Mouse (Mus musculus): ENCODE results near the gene Heatr9.

Heatr9 gene

DNA sequence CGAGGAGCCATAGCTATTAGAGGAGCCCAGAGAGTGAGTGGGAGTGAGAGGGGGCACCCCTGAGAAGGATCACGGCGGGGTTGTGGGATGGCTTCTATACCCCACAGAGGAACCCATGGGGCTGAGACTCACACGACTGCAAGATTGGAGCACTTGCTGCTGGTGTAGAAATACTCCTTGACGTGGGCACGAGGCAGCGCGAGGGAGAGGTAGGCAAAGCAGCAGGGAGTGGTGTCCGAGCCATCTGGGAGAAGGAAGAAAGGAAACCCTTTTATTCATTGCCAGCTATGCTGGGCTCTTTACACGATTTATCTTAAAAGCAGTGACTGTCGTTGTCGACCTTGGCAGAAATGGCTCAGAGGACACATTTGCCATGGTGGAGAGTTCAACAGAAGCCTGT is 7.0 kb upstream of the Heatr9 start:
- no peak for DNase-seq

- DNase-seq: no peak
Measured at GRCm38 (mm10) chr11:83518371-83518770, 3.6 kb downstream of the Heatr9 start.

DNA sequence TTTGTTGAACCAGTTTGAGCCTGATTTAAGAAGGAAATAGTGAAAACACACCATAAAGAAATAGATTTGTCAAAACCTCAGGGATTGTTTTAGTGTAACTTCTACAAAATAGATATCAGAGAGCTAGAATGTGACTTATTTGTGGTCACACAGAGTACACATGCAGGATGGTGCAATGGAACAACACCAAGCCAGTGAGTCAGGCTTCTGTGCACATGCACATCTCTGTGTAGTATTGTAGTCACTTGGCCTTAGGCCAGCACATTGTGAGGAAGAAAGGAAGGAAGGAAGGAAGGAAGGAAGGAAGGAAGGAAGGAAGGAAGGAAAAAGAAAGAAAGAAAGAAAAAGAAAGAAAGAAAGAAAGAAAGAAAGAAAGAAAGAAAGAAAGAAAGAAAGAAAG is 4.8 kb downstream of the Heatr9 start:
- DNase-seq: no peak

- no peak for DNase-seq
Measured at GRCm38 (mm10) chr11:83509521-83509920, 12.5 kb downstream of the Heatr9 start.

- no peak for DNase-seq
Measured at GRCm38 (mm10) chr11:83504308-83504707, 17.7 kb downstream of the Heatr9 start.

DNA sequence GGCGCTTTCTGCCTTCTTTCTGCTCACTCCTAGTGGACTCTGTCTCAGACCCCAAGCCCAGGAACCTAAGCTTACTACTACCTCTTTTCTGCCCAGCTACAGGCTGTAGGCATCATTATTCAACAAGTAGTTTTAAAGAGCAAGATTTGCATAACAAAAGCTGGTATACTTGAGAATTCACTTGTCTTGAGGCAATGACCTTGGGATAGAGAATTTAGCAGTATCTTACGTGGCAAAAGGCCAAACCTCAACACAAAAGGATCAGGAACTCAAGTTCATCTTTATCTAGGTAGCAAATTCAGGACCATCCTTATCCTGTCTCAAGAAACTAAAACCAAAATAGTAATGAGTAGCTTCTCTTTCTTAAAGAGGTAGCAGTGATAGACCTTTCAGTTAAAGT is 26.4 kb downstream of the Heatr9 start:
- DNase-seq: no peak

- no peak for DNase-seq
Measured at GRCm38 (mm10) chr11:83491488-83491887, 30.5 kb downstream of the Heatr9 start.

GRCm38 (mm10) chr11:83473235-83474016 is 48.5 kb downstream of the Heatr9 start:
- peak; percentile 63 for DNase-seq

DNA sequence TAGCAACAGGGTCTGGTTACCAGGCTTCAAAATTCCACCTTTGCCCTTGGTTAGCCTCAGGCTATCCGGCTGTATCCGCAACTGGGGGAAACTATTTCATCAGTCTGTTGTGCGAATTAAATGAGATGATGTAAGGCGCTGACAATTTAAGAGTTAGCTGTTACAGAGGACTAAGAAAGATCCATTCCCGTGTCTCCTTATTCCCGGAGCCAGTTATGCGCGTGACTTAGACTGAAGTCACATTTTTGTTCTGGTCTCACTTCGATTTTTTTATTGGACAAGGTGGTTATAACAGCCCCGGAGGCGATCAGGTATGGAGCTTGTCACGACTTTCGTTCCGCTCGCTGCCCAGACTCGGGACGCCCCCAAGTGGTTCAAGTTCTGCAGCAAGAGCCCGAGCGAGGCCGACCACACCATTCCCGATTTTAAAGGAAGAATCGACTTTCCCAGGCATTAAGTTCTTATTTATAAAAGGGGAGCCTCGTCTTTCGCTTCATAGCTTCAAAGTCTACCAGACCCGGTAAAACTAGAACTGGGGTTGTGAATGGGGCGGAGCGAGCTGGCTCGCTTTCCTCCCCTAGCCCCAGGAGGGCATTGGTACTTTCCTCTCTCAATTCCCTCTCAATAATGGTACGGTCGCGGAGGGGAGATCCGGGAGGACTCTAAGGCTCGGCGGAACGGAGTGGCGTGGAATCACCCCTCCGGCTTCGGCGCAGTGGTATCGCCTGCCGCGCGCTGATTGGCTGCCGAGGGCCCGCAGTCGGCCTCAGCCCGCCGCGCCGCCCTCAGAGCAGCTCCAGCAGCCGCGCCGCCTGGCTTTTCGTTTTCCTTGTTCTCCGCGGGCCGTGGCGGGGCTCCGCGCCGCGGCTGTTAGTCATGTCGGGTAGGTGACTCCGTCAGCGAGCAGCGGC is 49.4 kb downstream of the Heatr9 start, which contains the start of gene Taf15:
TSS of gene Taf15 (plus strand) at position 763 of the 911 bp plus-strand sequence.
- peak; percentile 98 for DNase-seq

DNA sequence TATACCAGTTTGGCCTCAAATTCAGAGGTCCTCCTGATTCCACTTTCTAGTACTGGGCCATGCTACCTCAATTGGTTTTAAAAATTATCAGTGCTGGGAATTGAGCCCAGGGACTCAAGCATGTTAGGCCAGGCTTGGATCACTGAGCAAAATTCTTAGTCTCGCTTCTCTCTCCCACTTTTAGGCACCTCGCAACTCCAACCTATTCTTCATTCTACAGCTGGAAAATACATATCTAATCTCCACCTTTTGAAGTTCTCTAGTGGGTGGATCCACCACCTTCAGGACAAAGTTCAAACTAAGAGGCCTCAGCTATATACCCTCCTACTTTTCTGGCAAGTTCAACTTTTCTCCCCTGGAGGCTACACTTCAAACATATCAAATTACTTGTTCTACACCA is 50.2 kb downstream of the Heatr9 start:
- no peak for DNase-seq

DNA sequence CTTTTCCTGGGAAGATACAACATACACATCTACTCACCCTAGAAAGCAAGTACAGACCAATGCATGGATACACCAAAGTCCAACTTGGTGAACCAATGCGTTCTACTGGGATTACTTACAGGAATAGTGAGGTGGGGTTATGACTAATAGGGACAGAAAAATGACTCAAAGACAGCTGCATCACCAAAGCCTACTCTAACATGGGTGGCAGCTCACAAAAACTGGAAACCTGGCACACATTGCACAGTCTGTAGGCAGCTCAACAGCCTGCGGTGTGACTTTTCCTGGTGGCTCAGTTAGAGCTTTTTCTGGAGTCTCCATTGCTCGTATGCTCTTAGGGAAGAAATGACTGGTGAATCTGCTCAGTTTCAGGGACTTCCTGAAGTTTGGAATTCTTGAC is 53.2 kb downstream of the Heatr9 start:
- no peak for DNase-seq

- peak; percentile 61 for DNase-seq
Measured at GRCm38 (mm10) chr11:83467120-83467652, 54.8 kb downstream of the Heatr9 start.

- DNase-seq: peak; percentile 93
Measured at GRCm38 (mm10) chr11:83465976-83466375, 56.0 kb downstream of the Heatr9 start.

DNA sequence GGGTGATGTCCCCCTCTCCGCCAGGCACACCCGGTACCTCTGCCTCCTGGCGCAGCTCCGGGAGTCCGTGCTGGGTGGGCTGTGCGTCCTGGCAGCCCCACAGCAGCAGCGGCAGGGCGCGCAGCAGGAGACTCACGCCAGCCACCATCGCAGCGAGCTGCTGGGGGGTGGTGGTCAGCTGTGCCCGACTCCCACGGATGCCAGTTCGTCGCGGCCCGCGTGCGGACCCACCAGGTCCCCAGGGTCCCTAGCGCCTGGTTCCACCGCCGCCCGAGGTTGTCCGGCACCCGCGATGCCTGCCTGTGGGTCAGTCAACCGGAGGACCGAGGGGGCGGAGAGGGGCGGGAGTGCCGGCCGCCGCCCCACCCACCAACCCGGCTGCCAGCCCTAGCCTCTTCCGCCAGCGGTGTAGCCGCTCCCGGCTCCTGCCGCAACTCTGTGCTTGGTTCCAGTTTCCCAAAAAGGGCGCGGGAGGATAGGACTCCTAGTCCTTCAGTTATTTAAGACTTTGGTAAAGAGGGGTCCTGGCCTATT is 59.2 kb downstream of the Heatr9 start, which contains the start of gene Mmp28:
TSS of gene Mmp28 (minus strand) at position 361 of the 534 bp plus-strand sequence.
- DNase-seq: peak; percentile 41
